Mouse (Mus musculus) lung, adult 10 weeks (tissue): ENCODE measurements around the gene Gm3164. TPM values are rescaled to one million over a fixed set of nuclear protein-coding genes. Genes with fewer than 3 reads are reported as not detected.

Source experiments
- polyA plus RNA-seq: library from polyadenylated mRNA; stranded (reverse); fragments of 350-450 nt; fragmentation: Illumina TruSeq; extraction: RNeasy Lipid Tissue Mini Kit (QIAGEN cat#74804); gene quantifications from one replicate; pipeline ENCODE4 v1.2.3, GENCODE M21; 2014; ENCODE audit warnings: low read depth, low replicate concordance; ENCODE audit not compliant: insufficient read depth

The Gm3164 gene
- not detected for polyA plus RNA-seq

GRCm38 (mm10) chr14:4414965-4415835, at the start of gene Gm3164:
TSS of gene Gm3164 (plus strand) at chr14:4415448.

GRCm38 (mm10) chr14:4397226-4397625, 18.0 kb upstream of the Gm3164 start, which contains the start of gene Gm3159:
TSS of gene Gm3159 (plus strand) at chr14:4397526.

GRCm38 (mm10) chr14:4430692-4431091, 15.4 kb downstream of the Gm3164 start, which contains the start of gene Gm3173:
TSS of gene Gm3173 (plus strand) at chr14:4430992.

GRCm38 (mm10) chr14:4481445-4481844, 66.2 kb downstream of the Gm3164 start, which contains the start of gene Gm3182:
TSS of gene Gm3182 (plus strand) at chr14:4481745.

Other genes starting within 250 kb of the Gm3164 start
- 0.15 TPM for gene Gm2974, start 232.9 kb upstream of the Gm3164 start, polyA plus RNA-seq
- not detected for gene Gm3138, start 165.8 kb upstream of the Gm3164 start, polyA plus RNA-seq
- not detected for gene Gm3149, start 98.2 kb upstream of the Gm3164 start, polyA plus RNA-seq
- gene 2610042L04Rik, start 80.7 kb upstream of the Gm3164 start, polyA plus RNA-seq = not detected
- not detected for gene Gm3159, start 17.9 kb upstream of the Gm3164 start, polyA plus RNA-seq
- gene Gm3173, start 15.5 kb downstream of the Gm3164 start, polyA plus RNA-seq = not detected
- not detected for gene Gm3182, start 66.3 kb downstream of the Gm3164 start, polyA plus RNA-seq
- gene Gm3047, start 140.0 kb downstream of the Gm3164 start, polyA plus RNA-seq = not detected
- not detected for gene Gm8159, start 216.9 kb downstream of the Gm3164 start, polyA plus RNA-seq
- not detected for gene Gm3239, start 248.7 kb downstream of the Gm3164 start, polyA plus RNA-seq